ENCODE assay signal across 22 mouse cellular contexts in the genomic region with DNA sequence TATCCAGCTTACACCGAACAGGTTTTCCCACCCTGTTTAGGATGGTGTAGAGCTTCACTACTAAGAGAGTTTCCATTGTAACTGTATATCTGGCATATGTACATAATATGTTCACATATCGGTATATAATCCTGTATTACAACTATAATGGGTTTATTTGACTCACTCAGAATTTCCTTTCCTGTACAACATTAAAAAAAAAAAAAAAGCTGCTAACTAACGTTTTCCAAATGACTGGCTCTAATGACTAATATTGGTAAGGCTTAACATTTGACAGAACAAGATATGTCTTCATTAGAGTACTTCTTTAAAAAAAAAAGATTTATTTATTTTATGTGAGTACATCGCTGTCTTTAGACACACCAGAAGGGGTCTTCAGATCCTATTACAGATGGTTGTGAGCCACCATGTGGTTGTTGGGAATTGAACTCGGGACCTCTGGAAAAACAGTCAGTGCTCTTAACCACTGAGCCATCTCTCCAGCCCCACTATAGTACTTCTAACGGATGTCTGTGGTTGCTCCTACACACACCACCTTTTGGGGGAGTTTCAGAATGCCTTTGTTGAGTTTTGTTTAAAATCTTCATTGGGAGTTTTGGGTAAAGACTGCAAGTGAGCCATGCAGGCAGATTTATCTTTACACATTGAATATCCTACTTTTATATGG. TPM values are rescaled to one million over a fixed set of nuclear protein-coding genes. Genes with fewer than 3 reads are reported as not detected.
DNase-seq lines count a peak whose midpoint lies in the region; ATAC-seq and TF ChIP-seq lines count a peak whose summit lies in the region.
"Had no signal": no experiment of that assay in that cellular context is flagged by ENCODE, and none has a peak within 500 bp of the region (broad histone marks: within the 10 kb centered on the region; RNA-seq: fewer than 3 reads in every experiment).

No protein-coding gene starts in this region.

- no peak overlapping the region for H3K4me3 ChIP-seq in gastrocnemius, adult 2 months
- H3K4me3 ChIP-seq: embryonic facial prominence, embryonic 10.5 days; embryonic facial prominence, embryonic 12.5 days; forebrain, embryonic 13.5 days; forebrain, embryonic 15.5 days had no signal

- intact Hi-C loops in gastrocnemius, adult 2 months (cut with DNase I), result no loop called here

- no peak overlapping the region for H3K27ac ChIP-seq in gastrocnemius, adult 2 months
- H3K27ac ChIP-seq: embryonic facial prominence, embryonic 10.5 days; embryonic facial prominence, embryonic 12.5 days; forebrain, embryonic 13.5 days; forebrain, embryonic 15.5 days had no signal

- no peak for TF ChIP-seq CTCF in gastrocnemius, adult 2 months (IDR thresholded peaks at IDR 0.05)

- peak; percentile 19 for DNase-seq in CD4-positive helper T cell, adult 2 months (ENCODE audit: low read depth, low spot score)
- DNase-seq in cerebellum, postnatal 36 days, result no peak
- DNase-seq in cerebellum, adult 18-20 months, result no peak
- no peak for DNase-seq in gastrocnemius, adult 2 months
- DNase-seq: adrenal gland, adult 2 months; adrenal gland, postnatal 10 days; adrenal gland, postnatal 25 days; B cell, adult 2 months; cerebellum, adult 11-12 months; cerebellum, adult 8-10 months; cerebellum, adult 9-11 months; cerebellum, postnatal 14 days; forebrain, postnatal 0 days had no signal

- peak; percentile 53 for ATAC-seq in CD4-positive, CD25-positive, alpha-beta regulatory T cell, adult 4 months
- ATAC-seq in activated CD4-positive, CD25-positive, alpha-beta regulatory T cell, adult 4 months, result peak; percentile 43
- peak; percentile 35 for ATAC-seq in inflammation-experienced regulatory T-cells, adult 6 months
- ATAC-seq: forebrain, embryonic 13.5 days; forebrain, embryonic 15.5 days; forebrain, postnatal 0 days; Patski had no signal

RNA-seq across cellular contexts. Expression of a gene that starts 41.1 kb away (rescaled TPM):
- polyA plus RNA-seq in CD4-positive, CD25-positive, alpha-beta regulatory T cell, adult 4 months (2017; shearing (Covaris generic)), result 1 to 10 TPM; 1.4 to 2.5 TPM
- 1 to 10 TPM in 1 of 2 experiments, under 1 TPM in 1; 0.75 to 1.3 TPM for polyA plus RNA-seq in activated CD4-positive, CD25-positive, alpha-beta regulatory T cell, adult 4 months (2017; shearing (Covaris generic))
- polyA plus RNA-seq in inflammation-experienced regulatory T-cells, adult 6 months (2017; shearing (Covaris generic)), result 1 to 10 TPM; 1.5 to 2.4 (median 1.5) TPM
- total RNA-seq in gastrocnemius, adult 2 months (2021), result 1 to 10 TPM; 3.7 to 8.3 TPM
- polyA plus RNA-seq: G1E had no signal
